Mouse (Mus musculus) CD8-positive naive resting alpha-beta T cell, adult 57 days (primary cell): ENCODE results near the gene Ppat. TPM values are rescaled to one million over a fixed set of nuclear protein-coding genes. Genes with fewer than 3 reads are reported as not detected.

ENCODE experiments used
- total RNA-seq: library from RNA; stranded (reverse); gene quantifications from one replicate; pipeline ENCODE4 v1.2.4, GENCODE M21; 2023

Gene Ppat
- total RNA-seq: 25.7 TPM

GRCm38 (mm10) chr5:76951106-76952027 lies at the start of gene Ppat, which contains the start of gene Paics:
Ppat (minus strand) TSS chr5:76951578.
Paics (plus strand) TSS chr5:76951307.

GRCm38 (mm10) chr5:76974554-76975285 lies 23.3 kb upstream of the Ppat start, which contains the start of gene Srp72:
Srp72 (plus strand) TSS chr5:76974683.

GRCm38 (mm10) chr5:76905405-76906154 lies 45.8 kb downstream of the Ppat start, which contains the start of gene Aasdh:
Aasdh (minus strand) TSS chr5:76905514.

Other genes with a start within 250 kb of the Ppat start
- 25.3 TPM for gene Aasdh, start 46.1 kb downstream of the Ppat start, total RNA-seq
- 94.5 TPM for gene Paics, start 271 bp downstream of the Ppat start, total RNA-seq
- 144 TPM for gene Srp72, start 23.1 kb upstream of the Ppat start, total RNA-seq
- gene Arl9, start 52.5 kb upstream of the Ppat start, total RNA-seq: 1.6 TPM
- gene Thegl, start 64.4 kb upstream of the Ppat start, total RNA-seq: not detected
- 29.4 TPM for gene Hopx, start 163.5 kb upstream of the Ppat start, total RNA-seq